Mouse (Mus musculus): ENCODE data around the gene Mrnip.

Mrnip gene

DNA sequence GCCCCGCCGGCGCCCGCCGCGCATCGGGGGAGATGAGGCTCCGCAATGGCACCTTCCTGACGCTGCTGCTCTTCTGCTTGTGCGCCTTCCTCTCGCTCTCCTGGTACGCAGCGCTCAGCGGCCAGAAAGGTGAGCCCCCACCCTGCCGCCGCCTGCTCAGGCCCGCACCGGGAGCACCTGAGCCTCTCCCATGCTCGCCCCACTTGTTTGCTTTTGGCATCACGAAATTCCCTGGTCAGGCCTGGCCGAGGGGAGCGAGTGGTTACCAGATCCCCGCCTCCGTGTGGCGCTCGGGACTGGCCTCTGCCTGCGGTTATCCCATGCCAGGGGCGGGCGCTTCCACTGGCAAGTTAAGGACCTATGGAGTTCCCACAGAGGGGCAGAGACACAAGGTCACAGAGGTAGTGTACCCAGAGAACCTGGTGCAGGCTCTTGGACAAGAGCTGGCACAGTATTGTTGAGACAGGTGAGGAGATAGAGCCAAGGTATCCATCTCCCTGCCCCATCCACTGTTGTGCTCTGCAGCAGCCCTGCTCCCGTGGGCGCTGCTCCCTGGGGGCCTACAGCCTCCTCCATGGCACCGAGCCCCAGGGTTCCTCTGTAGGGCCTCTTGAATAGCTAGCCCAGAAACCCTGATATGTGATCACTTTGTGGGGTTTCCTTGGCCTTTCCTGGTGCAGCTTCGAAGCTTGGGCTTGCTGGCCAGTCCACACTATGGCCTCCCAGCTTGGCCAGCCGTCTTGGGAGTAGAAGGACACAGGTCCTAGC is 51.6 kb downstream of the Mrnip start:
- DNase-seq (ENCODE audit: low spot score), result no peak

DNA sequence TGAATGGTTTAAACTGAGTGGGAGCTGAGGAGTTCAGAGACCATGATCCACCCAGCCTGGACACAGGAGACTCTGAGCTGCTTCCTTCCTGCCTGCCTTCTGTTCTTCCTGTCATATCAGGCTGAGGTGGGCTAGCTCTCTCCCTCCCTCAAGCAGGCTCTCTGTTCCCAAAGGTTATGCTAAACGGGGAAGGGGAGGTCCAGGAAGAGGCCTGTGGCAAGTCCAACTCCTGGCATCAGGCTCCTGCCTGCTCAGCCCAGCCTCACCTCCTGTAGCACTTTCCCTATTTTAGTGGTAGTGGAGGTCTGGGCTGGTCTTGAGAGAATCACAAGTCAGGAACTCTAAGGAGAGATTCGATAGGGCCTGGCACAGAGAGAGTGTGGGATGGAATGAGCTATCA is 52.2 kb downstream of the Mrnip start:
- DNase-seq (ENCODE audit: low spot score), result no peak

DNA sequence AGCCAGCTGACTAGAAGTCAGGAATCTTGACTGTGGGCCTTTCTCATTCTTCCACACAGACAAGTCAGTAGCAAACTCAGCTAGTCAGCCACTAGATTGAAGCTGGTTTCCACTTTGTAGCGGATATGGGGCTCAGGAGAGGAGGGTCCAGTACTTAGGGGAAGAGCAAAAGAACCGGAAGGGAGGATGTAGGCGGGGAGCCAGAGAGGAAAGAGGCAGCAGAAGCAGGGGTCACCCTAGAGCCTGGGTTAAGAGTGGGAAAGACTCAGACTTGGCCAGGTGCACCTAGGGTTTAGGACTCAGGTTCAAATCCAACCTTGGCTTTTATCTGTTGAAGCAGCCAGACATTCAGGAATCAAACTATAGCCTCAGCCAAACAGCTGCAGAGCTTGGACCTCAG is 53.0 kb downstream of the Mrnip start:
- no peak for DNase-seq (ENCODE audit: low spot score)

DNA sequence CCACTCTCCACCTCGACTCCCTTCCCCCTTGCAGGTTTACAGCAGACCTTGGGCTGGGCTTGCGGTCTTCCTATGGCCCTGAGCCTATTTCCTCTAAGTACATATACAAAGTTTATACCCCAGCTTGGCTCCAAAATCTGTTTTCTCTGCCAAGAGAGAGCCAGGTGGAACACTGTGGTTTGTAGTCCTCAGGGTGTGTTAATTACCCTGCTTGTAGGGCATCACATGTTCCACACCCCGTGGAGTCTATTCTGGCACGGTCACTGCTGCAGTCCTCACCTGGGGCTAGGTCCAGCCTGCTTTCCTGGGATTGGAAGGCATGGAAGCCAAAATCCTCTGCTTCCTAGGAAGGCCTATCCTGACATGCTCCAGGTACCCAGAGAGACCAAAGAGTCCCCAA is 53.5 kb downstream of the Mrnip start:
- DNase-seq (ENCODE audit: low spot score), result no peak

DNA sequence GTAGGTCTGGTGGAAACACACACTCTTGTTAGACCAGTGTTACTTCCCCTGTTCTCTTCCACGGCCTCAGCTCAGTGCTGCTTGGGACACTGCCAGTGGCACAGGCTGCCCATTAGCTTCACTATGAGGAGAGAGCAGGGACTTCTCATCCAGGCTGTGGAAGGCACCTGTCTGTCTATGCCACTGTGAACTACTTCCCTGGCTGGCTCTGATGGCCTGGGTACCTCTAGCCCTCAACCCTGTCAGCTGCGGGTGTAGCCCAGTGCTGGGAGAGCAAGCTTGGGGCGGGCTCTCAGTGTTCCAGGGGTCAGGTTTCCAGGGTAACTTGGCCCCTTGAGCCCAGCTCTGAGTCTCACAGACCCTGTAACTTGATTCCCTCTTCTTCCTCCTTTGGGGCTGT is 54.5 kb downstream of the Mrnip start:
- DNase-seq (ENCODE audit: low spot score), result no peak

DNA sequence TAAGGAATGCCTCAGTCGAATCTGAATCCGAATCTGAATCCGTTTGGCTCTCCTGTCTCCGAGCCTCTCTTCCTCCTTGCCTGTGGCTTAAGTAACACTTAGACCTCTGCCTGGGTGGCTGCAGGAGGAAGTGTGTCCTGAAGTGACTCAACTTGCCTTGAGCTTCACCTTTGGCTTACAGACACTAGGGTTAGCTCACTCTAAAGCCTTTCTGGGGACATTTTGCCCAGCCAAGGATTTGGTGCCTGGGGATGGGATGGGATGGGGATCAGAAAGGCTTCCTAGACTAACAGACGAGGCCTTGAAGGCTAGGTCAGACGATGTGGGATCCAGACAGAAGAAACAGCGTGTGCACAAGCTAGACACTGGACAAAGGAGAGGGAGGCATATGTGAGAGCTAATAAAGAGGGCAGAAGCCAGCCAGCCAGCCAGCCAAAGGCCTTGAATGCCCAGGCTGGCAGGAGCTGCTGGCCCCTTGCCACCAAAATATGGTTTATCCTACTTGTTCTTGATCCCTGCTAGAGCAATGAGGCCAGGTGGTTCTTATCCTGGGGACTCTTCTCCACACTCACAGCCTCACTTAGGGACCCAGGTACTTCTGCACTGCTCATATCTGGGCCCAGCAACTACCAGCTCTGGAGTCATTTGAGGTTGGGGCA is 55.1 kb downstream of the Mrnip start:
- no peak for DNase-seq (ENCODE audit: low spot score)

DNA sequence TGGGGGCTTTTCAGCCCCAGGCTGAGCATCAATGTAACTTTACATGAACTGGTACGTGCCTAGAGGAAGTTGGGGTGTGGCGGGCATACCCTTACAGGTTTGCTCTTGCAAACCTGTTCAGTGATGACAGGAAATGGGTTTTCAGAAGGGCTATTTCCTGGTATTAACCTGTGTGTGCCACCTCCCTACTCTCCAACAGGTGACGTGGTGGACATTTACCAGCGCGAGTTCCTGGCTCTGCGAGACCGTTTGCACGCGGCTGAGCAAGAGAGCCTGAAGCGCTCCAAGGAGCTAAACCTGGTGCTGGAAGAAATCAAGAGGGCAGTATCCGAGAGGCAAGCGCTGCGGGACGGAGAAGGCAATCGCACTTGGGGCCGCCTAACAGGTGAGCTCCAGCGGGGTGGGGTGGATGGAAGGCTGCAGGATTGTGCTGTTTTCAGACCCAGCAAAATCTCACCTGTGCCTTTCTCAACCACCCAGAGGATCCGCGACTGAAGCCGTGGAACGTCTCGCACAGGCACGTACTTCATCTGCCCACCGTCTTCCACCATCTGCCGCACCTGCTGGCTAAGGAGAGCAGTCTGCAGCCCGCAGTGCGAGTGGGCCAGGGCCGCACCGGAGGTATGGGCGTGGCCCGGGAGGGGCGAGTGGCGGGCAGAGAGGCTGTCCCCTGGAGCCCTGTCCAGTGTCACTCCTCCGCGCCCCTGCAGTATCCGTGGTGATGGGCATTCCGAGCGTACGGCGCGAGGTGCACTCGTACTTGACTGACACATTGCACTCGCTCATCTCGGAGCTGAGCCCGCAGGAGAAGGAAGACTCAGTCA is 56.4 kb downstream of the Mrnip start:
- no peak for DNase-seq (ENCODE audit: low spot score)

DNA sequence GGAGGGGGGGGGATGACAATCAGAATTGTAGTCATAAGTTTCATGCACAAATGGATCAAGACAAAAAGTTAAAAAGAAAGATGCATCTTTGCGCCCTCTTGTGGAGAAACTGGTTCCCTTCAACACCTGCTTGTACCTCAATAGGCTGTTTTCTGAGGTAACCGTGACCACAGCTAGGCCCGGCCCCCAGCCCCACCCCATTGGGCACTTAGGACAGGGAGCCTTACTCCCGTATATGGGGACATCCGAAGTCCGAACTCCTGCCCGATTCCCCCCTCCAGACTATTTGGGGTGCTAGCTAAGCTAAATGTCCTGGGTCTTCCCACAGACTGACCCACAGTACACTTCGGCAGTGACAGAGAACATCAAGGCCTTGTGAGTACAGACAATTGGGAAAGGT is 57.2 kb downstream of the Mrnip start:
- no peak for DNase-seq (ENCODE audit: low spot score)

DNA sequence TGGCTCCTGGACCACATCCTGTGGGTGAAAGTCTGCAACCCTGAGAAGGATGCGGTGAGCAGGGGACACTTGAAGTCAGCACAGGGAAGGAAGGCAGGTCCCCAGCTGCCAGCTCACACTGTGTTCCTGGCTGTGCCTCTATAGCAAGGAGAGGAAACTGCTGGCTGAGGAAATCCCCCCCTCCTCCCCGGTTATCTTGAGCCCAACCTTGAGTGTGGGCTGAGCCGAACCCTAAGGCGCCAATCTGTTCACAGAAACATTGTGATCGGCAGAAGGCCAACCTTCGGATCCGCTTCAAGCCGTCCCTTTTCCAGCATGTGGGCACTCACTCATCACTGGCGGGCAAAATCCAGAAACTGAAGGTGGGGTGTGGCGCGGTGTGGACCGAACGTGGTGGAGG is 58.8 kb downstream of the Mrnip start:
- DNase-seq (ENCODE audit: low spot score), result no peak

DNA sequence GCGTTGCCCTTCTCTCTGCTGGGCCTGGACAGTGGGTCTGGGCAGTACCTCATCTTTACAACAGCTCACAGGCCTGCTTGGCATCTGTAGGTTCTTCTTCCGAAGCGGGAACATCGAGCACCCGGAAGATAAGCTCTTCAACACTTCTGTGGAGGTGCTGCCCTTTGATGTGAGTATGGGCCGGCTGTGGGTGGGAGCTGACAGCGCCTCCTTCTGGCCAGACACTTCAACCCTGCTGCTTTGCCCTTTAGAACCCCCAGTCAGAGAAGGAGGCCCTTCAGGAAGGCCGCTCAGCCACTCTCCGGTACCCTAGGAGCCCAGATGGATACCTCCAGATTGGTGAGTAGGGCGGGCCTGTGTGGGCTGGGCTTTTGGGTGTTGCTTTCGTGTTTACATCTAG is 59.7 kb downstream of the Mrnip start:
- DNase-seq (ENCODE audit: low spot score), result no peak

DNA sequence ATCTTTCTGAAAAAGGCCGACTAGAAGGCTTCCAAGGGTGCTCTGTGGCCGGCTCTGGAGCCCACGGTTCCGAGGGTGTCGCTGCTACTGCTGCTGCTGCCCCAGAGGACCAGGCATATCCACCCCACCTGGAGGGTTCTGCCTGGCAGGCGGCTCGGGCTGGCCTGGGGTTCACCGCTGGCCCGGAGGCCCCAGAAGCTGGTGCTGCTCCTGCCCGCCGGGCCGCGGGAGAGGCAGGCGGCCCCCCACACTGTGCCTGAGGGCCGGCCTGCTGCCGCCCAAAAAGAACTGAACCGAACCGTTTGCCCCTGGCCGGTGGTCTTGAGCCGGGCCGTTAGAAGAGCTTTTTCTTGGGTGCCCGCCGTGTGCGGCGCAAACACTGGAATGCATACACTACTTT is 60.4 kb downstream of the Mrnip start:
- DNase-seq (ENCODE audit: low spot score), result no peak

DNA sequence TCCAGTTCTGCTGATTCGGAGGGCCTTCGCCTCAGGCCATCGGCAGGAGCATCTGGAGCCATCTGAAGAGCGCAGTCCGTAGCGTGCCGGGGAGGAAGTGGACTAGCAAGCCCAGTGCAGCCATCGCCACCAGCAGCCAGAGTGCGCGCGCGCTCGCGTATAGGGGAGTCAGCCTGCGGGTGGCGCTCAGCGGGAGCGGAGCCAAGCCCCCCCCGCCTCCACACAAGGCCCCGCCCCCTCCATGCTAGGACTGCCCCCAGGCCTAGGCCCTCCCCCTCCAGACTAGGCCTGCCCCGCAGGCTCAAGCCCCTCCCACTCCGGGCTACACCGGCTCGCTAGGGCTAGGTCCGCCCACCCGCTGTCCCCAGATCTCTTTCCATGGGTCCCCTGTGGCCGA is 62.3 kb downstream of the Mrnip start:
- no peak for DNase-seq (ENCODE audit: low spot score)

DNA sequence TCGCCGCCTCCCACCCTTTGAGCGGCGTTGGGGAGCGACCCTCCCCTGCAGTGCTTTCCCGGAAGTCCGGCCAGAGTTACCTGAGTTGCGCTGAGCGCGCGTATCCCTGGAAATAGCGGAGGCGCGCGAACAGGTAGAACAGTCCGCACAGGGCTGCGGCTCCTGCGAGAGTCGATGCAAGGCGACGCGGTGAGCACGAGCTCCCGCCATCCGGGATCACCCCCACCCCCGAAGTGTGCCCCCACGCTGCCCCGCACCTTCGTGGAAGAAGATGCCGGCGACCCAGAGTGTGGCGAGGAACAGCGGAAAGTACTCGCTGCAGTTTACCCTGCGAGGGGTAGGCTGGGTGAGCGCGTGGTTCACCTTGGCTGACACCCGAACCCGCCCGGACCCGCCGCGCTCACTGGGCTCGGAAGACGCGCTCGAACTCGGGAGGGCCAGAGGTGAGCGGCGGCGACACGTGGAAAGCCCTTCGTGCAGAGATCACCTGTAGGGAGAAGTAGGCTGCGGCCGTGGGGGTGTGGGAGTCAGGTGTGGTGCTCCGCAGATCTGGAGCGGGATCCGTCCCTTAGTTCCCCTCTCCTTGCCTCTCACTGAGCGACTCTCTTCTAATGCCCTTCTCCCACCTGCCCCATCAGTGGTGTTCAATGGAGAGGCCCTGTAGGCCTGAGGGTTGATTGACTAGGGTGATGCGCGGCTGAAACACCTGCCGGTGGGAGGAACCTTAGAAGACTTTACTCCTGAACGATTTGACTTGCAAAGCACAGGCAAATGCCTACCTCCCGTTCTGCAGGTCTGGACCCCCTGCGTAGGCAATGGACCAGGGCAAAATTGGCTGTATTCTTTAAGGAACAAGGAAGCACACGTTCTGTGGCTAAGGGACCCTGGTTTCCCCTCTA is 62.9 kb downstream of the Mrnip start:
- no peak for DNase-seq (ENCODE audit: low spot score)

DNA sequence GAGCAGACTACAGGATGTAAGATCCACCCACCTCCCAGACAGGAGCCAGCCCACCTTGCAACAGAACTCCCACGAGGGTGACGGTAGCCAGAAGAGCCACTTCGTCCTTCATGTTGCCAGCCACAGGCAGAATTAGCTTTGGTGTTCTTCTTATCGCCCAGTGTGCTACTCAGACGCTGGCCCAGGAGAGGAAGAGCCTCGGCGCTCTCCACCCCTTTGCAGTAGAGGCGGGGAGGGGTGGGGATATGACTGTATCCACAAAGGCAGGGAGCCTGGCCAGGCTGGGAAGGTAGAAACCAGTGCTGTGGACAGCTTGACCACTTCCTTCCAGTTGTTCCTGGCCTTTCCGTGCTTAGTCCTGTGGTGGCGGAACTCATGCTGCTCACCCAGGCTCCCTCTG is 64.1 kb downstream of the Mrnip start, which contains the start of gene Ltc4s:
Gene Ltc4s (minus strand): TSS at position 293 of the 400 bp plus-strand sequence.
- DNase-seq (ENCODE audit: low spot score), result no peak

DNA sequence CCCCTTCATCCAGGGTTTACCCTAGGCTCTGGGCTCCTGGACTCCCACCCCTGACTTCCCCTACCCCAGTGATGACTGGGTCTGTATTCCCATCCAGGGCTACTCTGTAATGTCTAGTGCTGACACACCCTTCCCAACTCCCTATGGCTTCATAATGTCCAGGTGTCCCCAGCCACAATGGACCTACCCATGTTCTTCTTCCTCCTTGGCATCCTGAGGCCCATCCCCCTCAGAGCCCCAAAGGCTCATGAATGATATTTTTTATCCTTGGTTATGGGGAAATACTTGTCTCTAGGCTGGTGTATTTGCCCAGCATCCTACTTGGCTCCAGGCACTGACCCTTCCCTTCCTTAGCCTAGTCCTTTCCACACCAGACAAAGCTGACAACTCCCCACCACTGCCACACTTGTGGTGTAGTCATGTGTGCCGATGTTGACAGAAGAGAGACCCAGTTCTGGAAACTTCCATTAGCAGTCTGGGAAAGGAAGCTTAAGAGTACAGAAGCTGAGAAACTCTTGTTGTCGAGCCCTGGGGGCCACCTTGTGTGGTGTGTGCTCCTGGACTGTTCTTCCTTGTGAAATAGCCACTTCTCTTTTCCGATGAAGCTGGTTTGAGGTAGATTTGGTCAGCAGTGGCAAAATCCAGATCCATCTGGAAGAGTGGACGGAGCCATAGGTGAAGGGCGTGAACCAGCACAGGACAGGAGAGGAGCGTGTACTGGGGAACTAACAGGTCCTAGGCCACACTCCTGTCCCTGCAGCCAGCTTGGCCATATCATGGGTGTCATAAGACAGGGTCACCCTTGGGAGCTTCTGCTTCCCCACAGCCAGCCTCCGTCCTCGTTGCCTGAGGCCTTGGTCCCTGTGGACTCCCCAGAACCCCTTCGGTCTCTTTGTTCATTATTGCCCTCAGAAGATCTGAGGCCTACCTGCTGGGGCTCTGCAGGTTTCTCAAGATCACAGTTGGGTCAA is 64.9 kb downstream of the Mrnip start:
- DNase-seq (ENCODE audit: low spot score), result no peak

DNA sequence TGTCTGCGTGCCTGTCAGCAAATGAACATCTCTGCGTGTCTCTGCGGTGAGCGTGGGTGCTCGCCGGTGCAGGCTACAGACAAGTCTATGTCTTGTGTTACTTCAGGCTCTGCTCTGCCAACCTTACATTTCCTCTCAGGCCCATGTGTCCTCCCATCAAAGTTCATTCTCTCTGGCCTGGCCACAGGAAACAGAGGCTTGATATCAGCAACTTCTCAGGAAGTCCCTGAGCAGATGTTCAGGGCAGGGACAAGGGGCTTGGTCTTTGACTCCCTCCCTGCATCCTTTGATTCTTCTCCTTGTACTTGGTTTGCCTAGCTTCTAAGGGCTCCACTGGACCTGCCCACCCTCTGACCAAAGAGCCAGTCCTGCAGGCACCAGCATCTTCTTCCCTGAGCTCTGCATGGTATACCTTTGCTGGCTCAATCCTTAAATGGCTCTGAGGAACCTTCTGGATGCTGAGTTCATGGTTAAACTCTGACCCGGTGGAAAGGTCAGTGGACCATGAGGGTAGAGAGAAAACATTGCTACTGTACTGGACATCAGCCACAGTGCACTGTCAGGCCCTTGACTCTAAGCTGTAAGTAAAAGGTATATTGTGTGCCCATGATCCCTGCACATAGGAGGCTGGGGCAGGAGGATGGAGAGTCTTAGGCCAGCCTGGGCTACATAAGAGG is 66.1 kb downstream of the Mrnip start:
- DNase-seq (ENCODE audit: low spot score), result no peak

DNA sequence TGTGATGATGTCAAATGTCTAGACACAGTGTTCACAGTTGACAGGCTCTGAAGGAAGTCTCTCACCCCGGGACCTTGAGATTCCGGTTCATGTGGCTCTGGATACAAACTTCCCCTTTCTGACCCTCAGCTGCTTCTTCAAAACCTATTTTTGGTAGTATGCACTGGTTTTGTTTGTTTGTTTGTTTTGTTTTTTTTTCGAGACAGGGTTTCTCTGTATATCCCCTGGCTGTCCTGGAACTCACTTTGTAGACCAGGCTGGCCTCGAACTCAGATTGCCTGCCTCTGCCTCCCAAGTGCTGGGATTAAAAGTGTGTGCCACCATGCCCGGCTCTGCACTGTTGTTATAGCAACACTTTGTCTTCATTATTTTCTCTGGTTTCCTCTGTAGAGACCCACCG is 69.7 kb downstream of the Mrnip start:
- no peak for DNase-seq (ENCODE audit: low spot score)

DNA sequence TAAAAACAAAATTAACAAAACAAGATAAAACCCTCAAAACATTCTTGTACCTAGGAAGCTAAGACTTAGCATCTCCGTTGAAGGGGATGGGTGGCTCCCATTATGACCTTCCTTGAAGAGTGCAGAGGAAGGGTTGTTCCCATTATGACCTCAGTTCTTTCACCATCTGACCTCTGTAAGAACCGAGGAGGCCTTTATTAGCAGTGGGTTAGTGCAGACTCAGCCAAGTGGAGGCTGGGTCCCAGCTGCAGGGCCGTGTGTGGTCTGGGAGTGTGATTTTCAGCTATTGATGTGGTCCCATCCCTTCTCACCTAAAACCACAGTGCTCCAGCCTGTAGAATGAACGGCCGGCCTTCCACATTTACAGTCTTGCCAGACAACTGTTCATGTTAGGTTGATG is 71.0 kb downstream of the Mrnip start:
- DNase-seq (ENCODE audit: low spot score), result no peak

DNA sequence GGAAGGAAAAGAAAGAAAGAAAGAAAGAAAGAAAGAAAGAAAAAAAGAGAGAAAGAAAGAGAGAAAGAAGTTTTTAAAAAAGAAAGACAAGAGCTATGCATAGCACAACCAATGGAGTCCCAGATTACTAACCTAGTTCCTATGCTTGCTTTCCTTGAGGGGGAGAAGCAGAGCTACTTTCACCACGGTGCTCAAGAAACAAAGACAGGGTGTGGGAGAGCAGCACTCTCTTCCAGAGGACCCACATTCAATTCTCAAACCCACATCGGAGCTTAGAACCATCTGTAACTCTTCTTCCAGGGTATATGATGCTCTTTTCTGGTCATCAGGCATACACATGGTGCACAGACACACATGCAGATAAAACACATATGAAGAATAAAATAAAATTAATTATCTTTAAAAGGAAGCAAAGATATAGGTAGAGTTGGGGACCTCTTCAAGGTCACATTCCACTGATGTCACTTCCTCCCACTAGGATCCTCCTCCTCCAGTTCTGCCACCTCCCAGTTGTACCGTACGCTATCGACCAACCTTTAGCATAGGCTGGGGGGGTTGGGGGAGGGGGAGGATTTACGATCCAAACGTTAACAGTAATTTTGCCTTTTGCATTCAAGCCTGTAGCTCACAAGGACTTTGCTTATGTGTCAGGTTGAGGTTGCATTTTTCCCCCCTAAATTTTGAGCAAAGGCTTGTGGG is 74.4 kb downstream of the Mrnip start:
- DNase-seq (ENCODE audit: low spot score), result no peak

Measured in layer of hippocampus, adult 9-10 months (tissue).